Mouse (Mus musculus): Measurements from ENCODE around the gene Klhl26.

GRCm38 (mm10) chr8:70408301-70408700, 68.5 kb downstream of the Klhl26 start:
- no peak for TF ChIP-seq CTCF (IDR thresholded peaks at IDR 0.05; ENCODE audit: borderline replicate concordance, extremely low read depth, insufficient read depth, insufficient read length)
- TF ChIP-seq POLR2A (IDR thresholded peaks at IDR 0.05; ENCODE audit: borderline replicate concordance, extremely low read depth, insufficient read depth, insufficient read length, poor library complexity, severe bottlenecking), result no peak

Measured in brain, embryonic 14.5 days (tissue).